Mouse (Mus musculus) lung, postnatal 0 days (tissue): ENCODE results near the gene Gsta2.

Experiments
- CTCF ChIP-seq: IDR thresholded peaks from 2 replicates; pipeline ENCODE4 v1.5.1; 2016; ENCODE audit warnings: antibody characterized with exemption, mild to moderate bottlenecking
- EP300 ChIP-seq: IDR thresholded peaks from 2 replicates; pipeline ENCODE4 v1.6.1; 2016; ENCODE audit warnings: antibody characterized with exemption, mild to moderate bottlenecking, control low read depth

DNA sequence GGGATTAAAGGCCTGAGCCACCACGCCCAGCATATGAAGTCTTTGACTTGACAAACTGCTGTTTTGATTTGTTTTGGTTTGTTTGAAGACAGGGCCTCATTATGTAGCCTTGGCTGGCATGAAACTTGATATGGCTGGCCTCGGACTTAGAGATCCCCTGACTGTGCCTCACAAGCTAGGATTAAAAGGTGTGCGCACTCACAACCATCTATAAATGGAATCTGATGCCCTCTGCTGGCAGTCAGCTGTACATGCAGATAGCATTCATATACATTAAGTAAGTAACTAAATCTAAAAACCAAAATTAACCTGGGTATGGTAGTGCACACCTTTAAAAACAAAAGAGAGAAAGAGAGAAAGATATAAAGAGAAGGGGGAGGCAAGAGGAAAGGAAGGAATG is 30.3 kb upstream of the Gsta2 start:
- TF ChIP-seq CTCF, result peak; percentile 79
- no peak for TF ChIP-seq EP300
